Mouse (Mus musculus): ENCODE measurements at regions not wholly inside any gene's neighbourhood (a gene's known extent, or its start where the extent isn't known, plus 50 kb on each side); places are given as distances from the start of the nearest gene placed in this dataset.
A peak's percentile ranks its signal among the peaks of the same experiment; 100 is the strongest.
"Not testable (repeated sequence)": the region's sequence is repeated elsewhere in the genome, so short reads cannot be mapped to it uniquely, and the experiment has no call there.

DNA sequence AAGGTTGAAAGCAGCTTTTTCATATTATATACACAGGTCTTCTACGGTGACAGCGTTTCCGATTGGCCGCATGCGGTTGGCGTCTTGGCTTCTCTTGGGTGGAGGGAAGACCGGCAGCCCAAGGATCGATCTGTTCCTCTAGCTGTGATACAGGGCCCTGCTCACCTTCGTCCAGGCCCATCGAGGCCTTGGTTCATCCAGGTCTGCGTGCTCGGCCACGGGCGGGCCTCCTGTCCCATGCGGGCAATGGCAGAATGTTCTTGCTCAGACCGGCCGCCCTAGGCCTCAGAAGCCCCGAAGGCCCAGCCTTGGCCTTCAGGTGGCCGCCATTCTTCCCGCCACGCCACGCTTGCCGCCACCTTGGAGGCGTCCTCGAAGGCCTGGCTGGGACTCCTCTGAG lies 194.4 kb upstream of the Ppp6c start:
- Histone ChIP-seq H3K4me3 (no peak overlapping the region), H3K27ac (no peak overlapping the region)
- DNase-seq (ENCODE audit: low spot score in 2 of 2), result no peak
- no peak for TF ChIP-seq CTCF (conservative IDR thresholded peaks at IDR 0.05)

GRCm38 (mm10) chr2:39400336-39400735 lies 174.1 kb upstream of the Ppp6c start:
- Histone ChIP-seq H3K27ac (no peak overlapping the region), H3K4me3 (no peak overlapping the region)
- no peak for TF ChIP-seq CTCF (conservative IDR thresholded peaks at IDR 0.05)
- DNase-seq (ENCODE audit: low spot score in 2 of 2), result no peak

- Histone ChIP-seq H3K4me3 (no peak overlapping the region), H3K27ac (no peak overlapping the region)
- DNase-seq (ENCODE audit: low spot score in 2 of 2), result no peak
- TF ChIP-seq CTCF (conservative IDR thresholded peaks at IDR 0.05), result no peak
These were observed 173.3 kb upstream of the Ppp6c start for GRCm38 (mm10) chr2:39399523-39399922.

GRCm38 (mm10) chr2:39394643-39395042 lies 168.4 kb upstream of the Ppp6c start:
- no peak overlapping the region for H3K27ac ChIP-seq
- DNase-seq (ENCODE audit: low spot score in 2 of 2), result no peak
- H3K4me3 ChIP-seq, result no peak overlapping the region
- TF ChIP-seq CTCF (conservative IDR thresholded peaks at IDR 0.05), result peak; percentile 48

DNA sequence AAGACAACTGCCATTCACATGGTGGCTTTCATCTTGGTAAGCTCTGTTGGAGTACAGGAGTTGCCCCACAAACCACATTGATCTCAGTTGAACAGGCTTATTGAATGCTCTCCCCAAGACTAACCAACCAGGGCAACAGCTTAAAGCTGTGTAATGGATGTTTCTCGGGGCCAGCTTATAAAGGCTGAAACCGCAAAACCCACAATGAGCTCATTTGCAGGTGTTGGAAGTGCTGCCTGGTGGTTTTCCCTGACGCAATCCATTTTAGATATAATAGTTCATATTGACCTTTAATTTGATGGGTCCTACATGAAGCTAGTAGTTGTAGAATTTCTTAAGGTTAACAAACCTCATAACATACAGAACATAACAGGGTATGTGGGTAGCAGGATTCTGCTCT lies 151.0 kb upstream of the Ppp6c start:
- DNase-seq (ENCODE audit: low spot score in 2 of 2), result no peak

DNA sequence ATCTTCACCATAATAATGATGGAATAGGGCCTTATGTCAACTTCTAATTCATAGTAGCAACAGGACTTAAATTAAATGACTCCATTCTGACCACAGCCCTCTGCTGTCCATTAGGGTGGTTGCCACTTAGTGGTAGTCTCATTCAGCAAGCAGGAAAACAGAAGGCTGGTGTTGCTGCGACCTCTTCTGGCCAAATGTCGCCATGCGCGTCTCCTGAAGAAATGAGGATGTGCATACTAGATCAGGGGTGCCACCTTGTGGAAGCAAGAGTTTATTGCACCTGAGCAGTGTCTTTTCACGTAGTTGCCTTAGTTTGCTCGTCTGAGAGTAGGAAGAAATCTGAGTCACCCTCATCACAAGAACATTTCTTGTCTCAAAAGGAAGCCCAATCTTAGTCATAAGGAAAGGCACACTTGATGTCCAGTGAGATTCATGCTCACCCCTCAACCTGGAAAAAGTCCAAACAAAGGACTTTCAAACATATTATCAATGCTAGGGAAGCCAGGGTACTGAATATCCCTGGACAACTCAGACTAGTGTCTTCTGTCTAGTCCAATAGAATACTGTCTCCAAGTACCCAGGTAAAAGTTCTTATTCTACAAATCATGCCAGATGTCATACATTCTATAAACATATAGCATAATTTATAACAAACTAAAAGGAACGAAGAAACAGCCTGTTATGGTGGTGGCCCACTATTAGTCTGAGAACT lies 147.0 kb upstream of the Ppp6c start:
- DNase-seq (ENCODE audit: low spot score in 2 of 2), result peak; percentile 92
- no peak overlapping the region for H3K4me3 ChIP-seq
- H3K27ac ChIP-seq, result no peak overlapping the region
- peak; percentile 95 for TF ChIP-seq CTCF (conservative IDR thresholded peaks at IDR 0.05)

More for the DNA sequence above, 151.0 kb upstream of the Ppp6c start:
- no peak overlapping the region for H3K4me3 ChIP-seq
- TF ChIP-seq CTCF (conservative IDR thresholded peaks at IDR 0.05), result no peak
- no peak overlapping the region for H3K27ac ChIP-seq

- no peak for DNase-seq (ENCODE audit: low spot score in 2 of 2)
- Histone ChIP-seq H3K27ac (no peak overlapping the region), H3K4me3 (no peak overlapping the region)
These were observed 118.0 kb upstream of the Ppp6c start for GRCm38 (mm10) chr2:39344207-39344606.

GRCm38 (mm10) chr2:39340406-39340805 lies 114.2 kb upstream of the Ppp6c start:
- DNase-seq (ENCODE audit: low spot score in 2 of 2), result no peak
- Histone ChIP-seq H3K4me3 (no peak overlapping the region), H3K27ac (no peak overlapping the region)
- no peak for TF ChIP-seq CTCF (conservative IDR thresholded peaks at IDR 0.05)

More at GRCm38 (mm10) chr2:39344207-39344606, 118.0 kb upstream of the Ppp6c start:
- TF ChIP-seq CTCF (conservative IDR thresholded peaks at IDR 0.05), result no peak

GRCm38 (mm10) chr2:39338832-39339649 lies 112.8 kb upstream of the Ppp6c start:
- TF ChIP-seq CTCF (conservative IDR thresholded peaks at IDR 0.05), result no peak
- no peak overlapping the region for H3K27ac ChIP-seq
- H3K4me3 ChIP-seq, result no peak overlapping the region
- DNase-seq (ENCODE audit: low spot score in 2 of 2), result no peak

DNA sequence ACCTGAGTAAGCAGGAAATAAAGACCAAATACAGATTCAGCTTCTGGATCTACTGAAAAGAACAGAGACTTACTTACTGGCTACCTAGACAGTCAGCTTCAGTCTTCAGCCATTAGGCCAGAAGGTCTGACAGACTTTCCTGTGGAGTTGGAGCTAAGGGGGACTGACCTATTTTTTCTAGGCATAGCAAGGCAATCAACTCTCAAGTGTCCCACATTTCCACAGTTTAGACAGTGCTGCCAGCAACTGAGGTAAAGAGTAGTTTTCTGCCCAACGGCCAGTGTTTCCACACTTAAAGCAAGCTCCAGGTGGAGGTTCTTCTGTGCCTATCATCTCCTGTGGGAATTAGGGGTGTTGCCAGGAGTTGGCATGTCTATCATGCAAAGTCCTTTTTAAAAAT lies 111.3 kb upstream of the Ppp6c start:
- H3K27ac ChIP-seq, result no peak overlapping the region
- H3K4me3 ChIP-seq, result no peak overlapping the region
- no peak for TF ChIP-seq CTCF (conservative IDR thresholded peaks at IDR 0.05)
- no peak for DNase-seq (ENCODE audit: low spot score in 2 of 2)

DNA sequence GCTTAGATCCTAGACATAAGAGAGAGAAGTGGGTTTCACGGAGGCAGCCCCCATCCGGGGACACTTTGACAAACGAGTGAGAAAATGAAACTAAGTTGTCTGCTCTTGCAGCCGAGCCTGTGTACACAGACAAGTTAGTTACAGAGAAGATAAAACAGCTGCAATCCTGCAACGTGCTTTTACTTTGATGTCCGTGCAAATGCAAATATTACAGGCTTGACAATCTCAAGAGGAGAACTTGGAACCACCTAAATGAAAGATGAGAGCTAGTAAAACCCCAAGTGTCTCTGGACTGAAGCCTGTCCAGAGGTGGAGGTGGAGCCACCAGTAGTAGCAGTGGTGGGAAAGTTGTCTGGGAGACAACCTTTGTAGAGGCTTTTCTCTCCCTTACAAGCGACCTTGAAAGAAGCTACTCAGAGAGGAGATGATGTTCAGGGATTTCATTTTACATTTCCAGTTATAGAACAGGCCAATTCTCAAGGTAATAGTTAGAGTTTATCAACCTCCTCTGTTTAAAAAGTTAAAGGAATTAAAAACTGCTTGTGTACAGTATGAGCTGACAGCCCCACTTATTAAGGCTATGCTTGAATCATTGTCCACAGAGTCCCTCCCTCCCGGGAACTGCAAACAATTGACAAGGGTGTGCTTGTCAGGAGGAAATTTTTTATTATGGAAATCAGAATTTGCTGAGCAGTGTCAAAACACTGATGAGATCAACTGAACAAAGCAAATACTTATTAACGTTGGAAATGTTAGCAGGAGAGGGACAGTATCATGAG lies 99.7 kb upstream of the Ppp6c start:
- DNase-seq (ENCODE audit: low spot score in 2 of 2), result no peak
- H3K4me3 ChIP-seq, result no peak overlapping the region; the same call in 1 of the 2 replicates
- TF ChIP-seq CTCF (conservative IDR thresholded peaks at IDR 0.05), result no peak

DNA sequence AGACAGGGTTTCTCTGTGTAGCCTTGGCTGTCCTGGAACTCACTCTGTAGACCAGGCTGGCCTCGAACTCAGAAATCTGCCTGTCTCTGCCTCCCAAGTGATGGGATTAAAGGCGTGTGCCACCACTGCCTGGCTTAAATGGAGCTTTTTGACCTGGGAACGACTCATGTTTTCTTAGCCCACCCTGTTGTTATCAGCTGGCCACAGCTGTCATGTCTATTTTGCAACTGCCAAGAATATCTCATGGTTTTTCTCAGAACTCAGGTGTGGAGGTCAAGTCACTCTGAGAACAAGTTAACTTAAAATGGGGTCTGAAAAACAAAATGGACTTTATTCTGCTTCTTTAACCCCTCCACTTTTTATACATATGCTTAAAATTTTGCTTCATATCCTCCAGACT lies 98.9 kb upstream of the Ppp6c start:
- not testable (repeated sequence) for H3K4me3 ChIP-seq; DNase-seq (ENCODE audit: low spot score in 2 of 2); H3K27ac ChIP-seq

More for the DNA sequence above, 99.7 kb upstream of the Ppp6c start:
- H3K27ac ChIP-seq, result no peak overlapping the region

GRCm38 (mm10) chr2:39299798-39300382 lies 73.6 kb upstream of the Ppp6c start:
- no peak for DNase-seq (ENCODE audit: low spot score in 2 of 2)
- no peak for TF ChIP-seq CTCF (conservative IDR thresholded peaks at IDR 0.05)
- H3K27ac ChIP-seq, result peak overlapping the region; percentile 43; the same call in 1 of the 2 replicates

More at GRCm38 (mm10) chr2:39299798-39300382, 73.6 kb upstream of the Ppp6c start:
- H3K4me3 ChIP-seq, result no peak overlapping the region

Measured in layer of hippocampus, adult 2 months (tissue).